Mouse (Mus musculus): Measurements from ENCODE around the gene Tmem86a. TPM values are rescaled to one million over a fixed set of nuclear protein-coding genes. Genes with fewer than 3 reads are reported as not detected.
"Not testable (repeated sequence)": the region's sequence is repeated elsewhere in the genome, so short reads cannot be mapped to it uniquely, and the experiment has no call there.

The Tmem86a gene
- polyA plus RNA-seq, 1 experiment from 2014 or later, result 25.6 TPM

DNA sequence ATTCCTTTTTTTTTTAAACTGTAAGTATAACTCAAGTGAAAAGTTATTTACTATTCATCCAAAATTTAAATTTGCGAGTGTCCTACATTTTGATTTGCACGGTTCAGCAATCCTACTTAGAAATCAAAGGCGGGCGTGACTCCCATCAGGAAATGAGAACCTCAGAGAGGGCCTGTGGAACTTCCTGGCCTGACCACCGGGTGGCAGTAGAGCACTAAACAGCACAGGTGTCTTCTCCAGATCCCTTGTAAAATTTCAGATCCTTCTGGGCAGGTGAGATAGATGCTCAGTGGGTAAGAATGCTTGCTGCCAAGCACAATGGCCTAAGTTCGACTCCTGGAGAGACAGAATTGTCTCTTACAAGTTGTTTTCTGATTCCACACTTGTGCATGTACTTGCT is 26.9 kb upstream of the Tmem86a start:
- Histone ChIP-seq H3K4me1 (ENCODE audit: control insufficient read depth, insufficient read depth, low read length) (0 out of 2 replicates have a peak, but pooled peaks cover 3% of the 10 kb centered on the region), H3K4me3 (ENCODE audit: low read depth, low read length) (no peak overlapping the region), H3K9me3 (ENCODE audit: control insufficient read depth, low read depth, low read length) (no peaks in the 10 kb centered on the region), H3K4me2 (replicated peaks; ENCODE audit: low read depth, low read length) (no peak overlapping the region), H3K9ac (replicated peaks; ENCODE audit: low read depth, low read length) (no peak overlapping the region), H3K27me3 (ENCODE audit: control insufficient read depth, insufficient read depth, low read length) (no peaks in the 10 kb centered on the region), H3K27ac (ENCODE audit: low read length) (no peak overlapping the region), H3K36me3 (ENCODE audit: control insufficient read depth, insufficient read depth, low read length) (no peaks in the 10 kb centered on the region)
- WGBS, result 16% methylated on average over 6 of the region's 6 CpGs
- ATAC-seq (ENCODE audit: insufficient number of reproducible peaks, insufficient read depth, low FRiP score, low read depth), result 0 out of 2 replicates have a peak, but pooled peaks have one; percentile 15

DNA sequence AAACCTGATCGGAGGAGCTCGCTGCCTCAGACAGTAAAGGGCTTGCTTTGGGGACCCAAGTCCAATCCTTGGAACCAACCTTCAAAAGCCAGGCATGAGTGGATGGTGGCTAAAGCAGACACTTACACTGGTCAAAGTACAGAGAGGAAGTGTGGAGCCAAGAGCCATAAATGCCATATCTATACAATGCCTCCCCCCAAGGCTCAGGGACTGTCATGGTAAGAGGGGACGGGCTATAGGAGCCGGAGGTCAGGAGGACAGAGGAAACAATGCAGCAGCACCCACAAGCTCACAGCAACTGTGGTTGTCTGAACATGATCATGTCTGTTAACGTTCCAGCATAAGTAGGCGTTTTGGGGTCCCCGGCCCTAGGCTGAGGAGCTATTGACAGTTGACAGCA is 25.9 kb upstream of the Tmem86a start:
- Histone ChIP-seq H3K4me3 (ENCODE audit: low read depth, low read length) (no peak overlapping the region), H3K27me3 (ENCODE audit: control insufficient read depth, insufficient read depth, low read length) (no peaks in the 10 kb centered on the region), H3K36me3 (ENCODE audit: control insufficient read depth, insufficient read depth, low read length) (no peaks in the 10 kb centered on the region), H3K4me2 (replicated peaks; ENCODE audit: low read depth, low read length) (no peak overlapping the region), H3K4me1 (ENCODE audit: control insufficient read depth, insufficient read depth, low read length) (0 out of 2 replicates have a peak, but pooled peaks cover 3% of the 10 kb centered on the region), H3K9ac (replicated peaks; ENCODE audit: low read depth, low read length) (no peak overlapping the region), H3K9me3 (ENCODE audit: control insufficient read depth, low read depth, low read length) (no peaks in the 10 kb centered on the region), H3K27ac (ENCODE audit: low read length) (no peak overlapping the region)
- no peak for ATAC-seq (ENCODE audit: insufficient number of reproducible peaks, insufficient read depth, low FRiP score, low read depth)
- 86% methylated on average over 7 of the region's 7 CpGs for WGBS

- Histone ChIP-seq H3K9ac (replicated peaks; ENCODE audit: low read depth, low read length) (no peak overlapping the region), H3K4me2 (replicated peaks; ENCODE audit: low read depth, low read length) (no peak overlapping the region), H3K27ac (ENCODE audit: low read length) (no peak overlapping the region), H3K4me1 (ENCODE audit: control insufficient read depth, insufficient read depth, low read length) (0 out of 2 replicates have a peak, but pooled peaks cover 3% of the 10 kb centered on the region), H3K9me3 (ENCODE audit: control insufficient read depth, low read depth, low read length) (no peaks in the 10 kb centered on the region), H3K27me3 (ENCODE audit: control insufficient read depth, insufficient read depth, low read length) (no peaks in the 10 kb centered on the region), H3K36me3 (ENCODE audit: control insufficient read depth, insufficient read depth, low read length) (no peaks in the 10 kb centered on the region), H3K4me3 (ENCODE audit: low read depth, low read length) (no peak overlapping the region)
- ATAC-seq (ENCODE audit: insufficient number of reproducible peaks, insufficient read depth, low FRiP score, low read depth), result no peak
- WGBS, result 75% methylated on average over 9 of the region's 9 CpGs
These were observed 25.0 kb upstream of the Tmem86a start for GRCm38 (mm10) chr7:47025429-47025828.

GRCm38 (mm10) chr7:47026899-47027298 is 23.5 kb upstream of the Tmem86a start:
- ATAC-seq (ENCODE audit: insufficient number of reproducible peaks, insufficient read depth, low FRiP score, low read depth); H3K27ac ChIP-seq (ENCODE audit: low read length): not testable (repeated sequence)

GRCm38 (mm10) chr7:47027520-47027919 is 22.9 kb upstream of the Tmem86a start:
- H3K36me3 ChIP-seq (ENCODE audit: control insufficient read depth, insufficient read depth, low read length), result no peaks in the 10 kb centered on the region
- no peak overlapping the region for H3K4me2 ChIP-seq (replicated peaks; ENCODE audit: low read depth, low read length)
- ATAC-seq (ENCODE audit: insufficient number of reproducible peaks, insufficient read depth, low FRiP score, low read depth), result no peak
- H3K9me3 ChIP-seq (ENCODE audit: control insufficient read depth, low read depth, low read length), result no peaks in the 10 kb centered on the region
- no peaks in the 10 kb centered on the region for H3K4me1 ChIP-seq (ENCODE audit: control insufficient read depth, insufficient read depth, low read length)
- WGBS, result 91% methylated on average over 1 of the region's 1 CpGs
- no peak overlapping the region for H3K27ac ChIP-seq (ENCODE audit: low read length)
- no peak overlapping the region for H3K9ac ChIP-seq (replicated peaks; ENCODE audit: low read depth, low read length)
- no peak overlapping the region for H3K4me3 ChIP-seq (ENCODE audit: low read depth, low read length)
- H3K27me3 ChIP-seq (ENCODE audit: control insufficient read depth, insufficient read depth, low read length), result no peaks in the 10 kb centered on the region

More at GRCm38 (mm10) chr7:47026899-47027298, 23.5 kb upstream of the Tmem86a start:
- not testable (repeated sequence) for H3K36me3 ChIP-seq (ENCODE audit: control insufficient read depth, insufficient read depth, low read length); H3K9ac ChIP-seq (replicated peaks; ENCODE audit: low read depth, low read length); H3K4me3 ChIP-seq (ENCODE audit: low read depth, low read length); H3K4me2 ChIP-seq (replicated peaks; ENCODE audit: low read depth, low read length); H3K27me3 ChIP-seq (ENCODE audit: control insufficient read depth, insufficient read depth, low read length); H3K4me1 ChIP-seq (ENCODE audit: control insufficient read depth, insufficient read depth, low read length); H3K9me3 ChIP-seq (ENCODE audit: control insufficient read depth, low read depth, low read length)
- WGBS, result 83% methylated on average over 3 of the region's 3 CpGs

DNA sequence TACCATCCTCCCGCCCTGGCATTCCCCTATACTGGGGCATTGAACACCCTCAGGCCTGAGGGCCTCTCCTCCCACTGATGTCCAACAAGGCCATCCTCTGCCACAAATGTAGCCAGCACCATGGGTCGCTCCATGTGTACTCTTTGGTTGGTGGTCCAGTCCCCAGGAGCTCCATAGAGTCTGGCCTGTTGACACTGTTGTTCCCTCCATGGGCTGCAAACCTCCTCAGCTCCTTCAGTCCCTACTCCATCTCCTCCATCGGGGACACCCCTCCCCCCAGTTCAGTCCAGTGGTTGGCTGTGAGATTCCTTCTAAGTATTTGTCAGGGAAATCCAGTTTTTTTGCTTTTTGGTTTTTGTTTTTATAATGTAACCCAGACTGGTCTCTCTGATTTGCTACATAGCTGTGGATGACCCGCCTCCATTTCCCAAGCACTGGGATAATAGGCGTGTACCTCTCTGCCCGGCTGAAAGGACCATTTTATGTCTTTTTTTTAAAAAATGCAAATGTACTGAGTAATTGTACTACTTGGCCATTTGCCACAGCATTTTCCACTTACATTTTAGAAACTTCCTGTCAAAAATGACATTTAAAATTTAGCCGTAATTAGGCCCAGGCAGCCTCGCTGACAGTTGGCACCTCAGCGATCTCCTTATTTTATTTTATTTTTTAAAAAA is 19.7 kb upstream of the Tmem86a start:
- Histone ChIP-seq H3K27ac (ENCODE audit: low read length) (no peak overlapping the region), H3K4me1 (ENCODE audit: control insufficient read depth, insufficient read depth, low read length) (no peaks in the 10 kb centered on the region), H3K27me3 (ENCODE audit: control insufficient read depth, insufficient read depth, low read length) (no peaks in the 10 kb centered on the region), H3K9ac (replicated peaks; ENCODE audit: low read depth, low read length) (no peak overlapping the region), H3K9me3 (ENCODE audit: control insufficient read depth, low read depth, low read length) (no peaks in the 10 kb centered on the region), H3K4me3 (ENCODE audit: low read depth, low read length) (no peak overlapping the region), H3K36me3 (ENCODE audit: control insufficient read depth, insufficient read depth, low read length) (no peaks in the 10 kb centered on the region), H3K4me2 (replicated peaks; ENCODE audit: low read depth, low read length) (no peak overlapping the region)
- WGBS, result 81% methylated on average over 9 of the region's 9 CpGs
- no peak for ATAC-seq (ENCODE audit: insufficient number of reproducible peaks, insufficient read depth, low FRiP score, low read depth)

DNA sequence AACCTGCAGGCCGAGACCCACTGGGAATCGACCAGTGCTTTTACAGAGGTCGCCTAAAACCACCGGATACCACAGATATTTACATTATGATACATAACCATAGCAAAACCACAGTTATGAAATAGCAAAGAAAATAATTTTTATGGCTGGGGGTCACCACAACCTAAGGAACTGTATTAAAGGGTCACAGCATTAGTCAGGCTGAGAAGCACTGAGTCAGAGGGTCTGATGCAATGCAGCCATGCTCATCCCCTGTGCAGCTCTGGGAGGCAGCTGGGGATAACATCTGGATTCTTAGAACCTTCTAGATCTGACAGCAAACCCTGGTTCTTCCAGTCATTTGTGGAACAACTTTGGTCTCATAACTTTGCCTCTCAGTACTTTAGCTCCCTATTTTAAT is 19.0 kb upstream of the Tmem86a start:
- Histone ChIP-seq H3K36me3 (ENCODE audit: control insufficient read depth, insufficient read depth, low read length) (no peaks in the 10 kb centered on the region), H3K4me2 (replicated peaks; ENCODE audit: low read depth, low read length) (no peak overlapping the region), H3K9ac (replicated peaks; ENCODE audit: low read depth, low read length) (no peak overlapping the region), H3K27me3 (ENCODE audit: control insufficient read depth, insufficient read depth, low read length) (no peaks in the 10 kb centered on the region), H3K4me3 (ENCODE audit: low read depth, low read length) (no peak overlapping the region), H3K27ac (ENCODE audit: low read length) (no peak overlapping the region), H3K9me3 (ENCODE audit: control insufficient read depth, low read depth, low read length) (no peaks in the 10 kb centered on the region), H3K4me1 (ENCODE audit: control insufficient read depth, insufficient read depth, low read length) (no peaks in the 10 kb centered on the region)
- WGBS, result 76% methylated on average over 4 of the region's 4 CpGs
- ATAC-seq (ENCODE audit: insufficient number of reproducible peaks, insufficient read depth, low FRiP score, low read depth), result no peak

- Histone ChIP-seq H3K36me3 (ENCODE audit: control insufficient read depth, insufficient read depth, low read length) (no peaks in the 10 kb centered on the region), H3K4me1 (ENCODE audit: control insufficient read depth, insufficient read depth, low read length) (no peaks in the 10 kb centered on the region), H3K27ac (ENCODE audit: low read length) (no peak overlapping the region), H3K27me3 (ENCODE audit: control insufficient read depth, insufficient read depth, low read length) (no peaks in the 10 kb centered on the region), H3K4me3 (ENCODE audit: low read depth, low read length) (no peak overlapping the region), H3K9me3 (ENCODE audit: control insufficient read depth, low read depth, low read length) (no peaks in the 10 kb centered on the region), H3K4me2 (replicated peaks; ENCODE audit: low read depth, low read length) (no peak overlapping the region), H3K9ac (replicated peaks; ENCODE audit: low read depth, low read length) (no peak overlapping the region)
- WGBS, result 86% methylated on average over 4 of the region's 4 CpGs
- ATAC-seq (ENCODE audit: insufficient number of reproducible peaks, insufficient read depth, low FRiP score, low read depth), result no peak
These were observed 15.5 kb upstream of the Tmem86a start for GRCm38 (mm10) chr7:47034785-47035384.

All from stomach, embryonic 14.5 days (tissue).